Mouse (Mus musculus) thymus, postnatal 36 days (tissue): ENCODE results near the gene Fxyd4.

Experiments
- DNase-seq, 2 experiments: peaks; one replicate each; pipeline ENCODE4 v3.0.0; 2022; ENCODE audit warnings: mixed read lengths in 2 of 2

The Fxyd4 gene

DNA sequence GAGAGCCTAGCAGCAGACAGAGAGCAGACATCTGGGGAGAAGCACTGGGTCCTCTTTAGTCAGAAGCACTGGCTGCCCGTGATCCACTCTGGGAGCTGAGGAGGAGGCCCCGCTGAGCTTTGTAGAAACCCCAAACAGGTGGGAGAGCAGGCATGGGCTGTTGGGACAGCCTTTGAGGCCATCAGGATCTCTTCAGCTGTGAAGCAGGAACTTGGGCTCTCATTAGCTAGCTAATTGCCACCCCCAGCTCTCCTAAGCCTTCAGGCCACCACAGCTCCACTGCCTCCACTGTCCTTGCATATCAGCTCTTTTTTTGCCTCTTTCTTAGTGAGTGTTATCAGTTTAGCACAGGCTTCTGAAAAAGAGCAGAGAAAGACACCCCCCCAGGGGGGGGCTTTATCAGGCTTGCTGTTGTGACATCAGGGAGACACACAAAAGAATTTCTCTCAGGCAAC lies 48.8 kb downstream of the Fxyd4 start:
- no peak for DNase-seq

DNA sequence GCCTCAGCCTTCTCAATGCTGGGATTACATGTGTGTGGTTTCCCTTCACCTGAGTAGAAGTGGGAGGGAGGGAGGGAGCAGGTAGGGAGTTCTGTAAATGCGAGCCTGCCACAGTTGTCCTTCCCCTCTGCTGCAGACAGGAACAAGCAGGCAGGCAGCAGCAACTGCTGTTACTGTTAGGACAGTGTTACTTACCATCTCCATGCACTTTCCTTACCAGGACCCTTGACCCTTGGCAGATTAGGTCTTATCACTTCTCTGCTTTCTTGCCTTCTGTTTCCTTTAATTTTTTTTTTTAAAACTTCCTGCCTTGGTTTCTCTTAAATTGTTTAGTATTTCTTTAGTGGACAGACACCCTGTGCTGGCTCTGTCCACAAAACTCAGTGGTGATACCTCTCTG lies 49.5 kb downstream of the Fxyd4 start:
- DNase-seq = no peak

DNA sequence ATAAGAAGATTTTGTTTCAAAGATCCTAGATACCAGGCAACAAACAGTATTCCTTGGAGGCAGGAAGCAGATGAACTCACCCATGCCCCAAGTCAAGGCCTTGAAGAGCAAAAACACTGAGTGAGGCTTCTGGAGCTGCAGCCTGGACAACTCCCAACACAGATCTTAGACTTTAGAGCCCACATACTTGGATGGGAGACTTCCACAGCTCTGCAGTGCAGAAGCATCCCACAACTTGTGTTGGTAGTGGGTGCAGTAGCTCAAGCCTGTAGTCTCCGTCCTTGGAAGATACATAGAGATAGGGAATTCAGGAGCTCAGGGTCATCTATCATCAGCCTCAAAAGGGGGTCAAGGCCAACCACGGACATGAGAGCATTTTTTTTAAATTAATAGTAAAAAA lies 51.5 kb downstream of the Fxyd4 start:
- no peak for DNase-seq
